Mouse (Mus musculus) lung, postnatal 10 days (tissue): ENCODE measurements at regions not wholly inside any gene's neighbourhood (a gene's known extent, or its start where the extent isn't known, plus 50 kb on each side); places are given as distances from the start of the nearest gene placed in this dataset.
"Not testable (repeated sequence)": the region's sequence is repeated elsewhere in the genome, so short reads cannot be mapped to it uniquely, and the experiment has no call there.

Source experiments
- DNase-seq: peaks from one replicate; pipeline ENCODE4 v3.0.0; 2021

- no peak for DNase-seq
Measured at GRCm38 (mm10) chr16:19203681-19204080, 110.2 kb downstream of the Olfr164 start.

DNA sequence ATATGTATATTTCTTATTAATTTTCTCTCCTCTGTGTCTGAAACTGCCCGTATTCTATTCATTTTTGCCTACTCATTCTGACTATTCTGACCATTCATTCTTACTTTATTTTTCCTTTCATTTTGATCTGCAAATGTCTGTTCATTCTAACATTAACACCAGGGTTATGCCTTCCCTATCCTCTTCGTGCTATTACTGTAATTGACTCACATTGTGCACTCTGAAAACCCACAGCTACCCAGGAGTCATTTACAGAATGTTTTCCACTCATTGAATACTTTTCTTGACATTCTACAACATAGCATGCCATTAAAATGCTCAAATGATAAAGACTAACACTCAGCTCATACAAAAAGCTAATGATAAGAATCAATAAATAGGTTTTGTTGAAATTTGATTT, 112.9 kb downstream of the Olfr164 start:
- DNase-seq, result no peak

DNA sequence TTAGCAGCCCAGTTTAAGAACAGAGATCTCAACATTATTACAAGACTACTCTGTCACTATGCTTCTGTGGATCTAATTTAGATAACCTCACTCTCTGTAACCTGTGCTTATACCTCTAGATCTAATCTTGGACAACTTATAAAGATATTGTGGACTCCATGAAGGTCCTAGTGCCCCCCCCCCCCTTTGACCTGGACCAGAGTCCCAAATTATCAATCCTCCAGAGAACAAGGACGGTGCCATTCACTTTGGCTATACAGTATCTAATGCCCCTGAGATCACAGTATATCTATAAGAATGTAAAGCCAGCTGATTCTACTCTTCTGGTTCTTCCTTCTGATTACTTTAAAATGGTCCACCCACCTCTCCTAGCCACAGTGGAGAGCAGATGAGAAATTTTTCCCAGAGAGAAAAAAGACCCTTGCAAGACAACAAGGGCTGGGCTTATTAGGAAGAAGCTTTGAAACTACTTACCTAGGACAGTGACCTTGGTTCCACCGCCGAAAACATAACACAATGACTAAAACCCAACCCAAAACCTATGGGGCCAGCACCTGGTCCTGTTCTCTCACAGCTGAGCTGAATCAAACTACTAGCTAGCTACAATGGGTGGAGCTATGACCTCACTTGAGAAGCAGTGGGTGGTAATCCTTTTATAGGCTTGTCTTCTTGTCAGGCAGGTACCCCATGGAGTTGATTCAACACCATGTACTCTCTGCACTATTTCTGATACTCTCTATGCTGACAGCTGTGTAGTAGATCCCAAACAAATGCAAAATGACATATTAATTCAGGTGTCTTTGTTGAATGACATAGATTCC, 113.9 kb downstream of the Olfr164 start:
- DNase-seq, result no peak

GRCm38 (mm10) chr16:19198539-19199385, 115.1 kb downstream of the Olfr164 start:
- DNase-seq, result no peak

GRCm38 (mm10) chr16:19197638-19198440, 116.0 kb downstream of the Olfr164 start:
- no peak for DNase-seq

DNA sequence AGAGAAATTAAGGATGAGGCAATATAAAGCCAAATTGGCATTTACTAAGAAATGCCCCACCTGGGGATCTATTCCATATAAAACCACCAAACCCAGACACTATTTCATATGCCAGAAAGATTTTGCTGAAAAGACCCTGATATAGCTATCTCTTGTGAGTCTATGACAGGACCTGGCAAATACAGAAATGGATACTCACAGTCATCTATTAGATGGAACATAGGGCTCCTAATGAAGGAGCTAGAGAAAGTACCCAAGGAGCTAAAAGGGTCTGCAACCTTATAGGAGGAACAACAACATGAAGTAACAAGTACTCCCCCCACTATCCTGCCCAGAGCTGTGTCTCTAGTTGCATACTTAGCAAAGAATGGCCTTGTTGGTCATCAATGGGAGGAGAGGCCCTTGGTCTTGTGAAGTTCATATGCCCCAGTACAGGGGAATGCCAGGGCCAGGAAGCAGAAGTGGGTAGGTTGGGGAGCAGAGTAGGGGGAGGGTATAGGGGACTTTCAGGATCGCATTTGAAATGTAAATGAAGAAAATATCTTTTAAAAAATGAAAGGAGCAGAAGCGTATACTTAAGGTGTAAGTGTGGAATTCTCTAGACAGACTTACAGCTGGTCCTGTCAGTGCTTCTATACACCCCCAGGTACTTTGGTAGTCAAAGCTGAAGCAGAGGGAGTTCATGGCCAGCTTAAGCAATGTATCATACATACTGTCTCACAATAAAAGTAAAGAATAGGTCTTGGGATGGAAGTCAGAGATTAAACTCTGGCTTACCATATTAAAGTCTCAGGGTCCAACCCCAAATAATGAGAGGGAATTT, 128.2 kb downstream of the Olfr164 start:
- DNase-seq, result no peak

- no peak for DNase-seq
Measured at GRCm38 (mm10) chr16:19179214-19180010, 134.5 kb downstream of the Olfr164 start.

DNA sequence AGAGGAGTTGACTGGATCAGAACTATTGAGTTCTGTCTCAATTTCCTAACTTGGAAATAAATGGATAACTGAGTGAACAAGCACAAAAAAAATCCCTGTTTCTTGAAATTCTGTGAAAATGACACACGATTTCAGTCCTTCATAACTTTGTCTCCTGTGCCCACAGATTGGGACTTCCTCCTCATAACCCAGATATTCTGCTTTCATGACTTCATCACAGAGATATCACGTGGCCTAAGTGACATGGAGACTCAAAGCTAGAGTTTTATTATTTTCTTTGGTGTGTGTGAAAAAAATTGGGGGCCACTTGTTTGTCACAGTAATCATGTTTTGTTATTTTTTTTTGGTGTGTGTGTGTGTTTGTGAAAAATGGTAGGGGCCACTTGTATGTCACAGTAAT, 160.8 kb downstream of the Olfr164 start:
- no peak for DNase-seq

GRCm38 (mm10) chr16:19152465-19152864, 161.4 kb downstream of the Olfr164 start:
- not testable (repeated sequence) for DNase-seq

GRCm38 (mm10) chr16:19151110-19151509, 162.8 kb downstream of the Olfr164 start:
- DNase-seq, result no peak

DNA sequence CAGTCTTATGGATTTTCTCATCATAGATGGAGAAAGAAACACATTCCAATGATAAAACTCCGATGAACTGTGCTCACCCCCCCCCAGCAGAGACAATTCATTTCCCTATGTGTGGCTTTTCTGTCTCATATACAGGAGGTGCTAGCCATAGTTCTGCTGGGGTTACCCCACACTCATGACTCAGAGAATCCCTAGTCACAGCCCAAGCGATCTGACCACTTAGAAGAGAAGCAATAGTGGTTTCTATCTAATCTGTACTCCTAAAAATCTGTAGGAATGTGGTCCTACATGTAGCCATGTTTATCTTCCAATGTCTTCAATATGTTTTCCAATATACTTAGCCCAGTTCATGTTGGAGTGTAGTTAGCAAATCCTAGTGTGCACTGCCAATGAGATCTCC, 163.3 kb downstream of the Olfr164 start:
- DNase-seq, result no peak

DNA sequence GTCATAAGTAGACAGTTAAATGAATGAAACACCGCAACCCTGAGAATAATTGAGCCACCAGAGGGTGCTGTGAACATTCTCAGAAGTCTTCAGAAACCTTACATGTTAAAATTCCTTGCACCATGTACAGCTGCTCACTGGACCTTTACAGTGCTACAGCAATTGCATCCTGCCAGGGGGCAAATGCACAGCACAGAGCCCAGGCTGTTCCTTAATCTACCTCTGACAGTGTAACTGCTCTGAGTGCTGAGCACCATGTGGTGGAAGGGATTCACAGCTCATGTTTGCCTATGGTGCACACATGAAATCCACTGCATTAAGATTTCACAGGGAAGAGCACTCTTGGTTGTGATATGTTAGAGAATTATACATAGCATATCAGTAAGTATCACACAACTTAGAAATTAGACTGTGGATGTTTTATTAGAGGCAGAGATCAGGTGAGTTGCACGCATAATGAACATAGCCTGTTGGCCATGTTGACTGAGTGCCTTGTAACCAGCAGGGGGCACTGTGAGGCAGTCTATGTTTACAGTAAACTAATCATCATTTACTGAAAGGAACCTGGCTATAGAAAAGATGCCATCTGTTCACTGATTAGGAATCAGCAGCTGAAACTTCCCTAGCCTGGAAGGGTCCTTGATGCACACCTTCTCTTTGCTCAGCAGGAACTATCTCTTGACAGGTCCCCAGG, 167.4 kb downstream of the Olfr164 start:
- DNase-seq, result peak; percentile 2
